Mouse (Mus musculus) kidney, embryonic 16.5 days (tissue): ENCODE results near the gene Otof. TPM values are rescaled to one million over a fixed set of nuclear protein-coding genes. Genes with fewer than 3 reads are reported as not detected.
A peak's percentile ranks its signal among the peaks of the same experiment; 100 is the strongest.

Experiments used
- ATAC-seq: fragments of 200-750 bp; cut with Nextera tagmentation; 2 replicates; pipeline ENCODE4 v1.8.0; 2017; ENCODE audit warnings: moderate TSS enrichment; ENCODE audit not compliant: low FRiP score, low TSS enrichment
- H3K27ac ChIP-seq: fragments of 300-500 bp; sonication (generic); 2 replicates; pipeline ENCODE4 v1.5.1; 2014; ENCODE audit warnings: low read length
- H3K27me3 ChIP-seq: fragments of 300-500 bp; sonication (generic); 2 replicates; pipeline ENCODE4 v1.6.1; 2014; ENCODE audit warnings: low read length, control low read depth, mixed read lengths; ENCODE audit not compliant: insufficient read depth
- H3K36me3 ChIP-seq: fragments of 300-500 bp; sonication (generic); 2 replicates; pipeline ENCODE4 v1.6.1; 2014; ENCODE audit warnings: low read length, control low read depth, mixed read lengths; ENCODE audit not compliant: insufficient read depth
- H3K4me1 ChIP-seq: fragments of 300-500 bp; sonication (generic); 2 replicates; pipeline ENCODE4 v1.6.1; 2014; ENCODE audit warnings: low read length, control low read depth, mixed read lengths; ENCODE audit not compliant: insufficient read depth
- H3K4me2 ChIP-seq: fragments of 300-500 bp; sonication (generic); replicated peaks from 2 replicates; pipeline ENCODE4 v1.6.1; 2014; ENCODE audit warnings: low read depth, low read length
- H3K4me3 ChIP-seq: fragments of 300-500 bp; sonication (generic); 2 replicates; pipeline ENCODE4 v1.5.1; 2014; ENCODE audit warnings: mild to moderate bottlenecking, low read length
- H3K9ac ChIP-seq: fragments of 300-500 bp; sonication (generic); replicated peaks from 2 replicates; pipeline ENCODE4 v1.6.1; 2014; ENCODE audit warnings: low read length
- H3K9me3 ChIP-seq: fragments of 300-500 bp; sonication (generic); 2 replicates; pipeline ENCODE4 v1.6.1; 2016; ENCODE audit warnings: low read length, control low read depth
- WGBS: fragments of 180-500 bp; shearing (Covaris S2); extraction: QIAGEN DNeasy Blood & Tissue Kit; methylation state at CpG from one replicate; pipeline ENCODE4 v1.1.7; 2014; 5-methylcytosine and 5-hydroxymethylcytosine counted together
- polyA plus RNA-seq: library from polyadenylated mRNA; unstranded; fragments of >200 nt; fragmentation: Nextera tagmentation; extraction: Ambion mirVana; gene quantifications from 2 replicates; pipeline ENCODE4 v1.2.1, GENCODE M21; 2015

Otof gene
- polyA plus RNA-seq, 1 experiment from 2014 or later: 0.09 TPM

GRCm38 (mm10) chr5:30440308-30440906 is 21.3 kb downstream of the Otof start:
- no peak for ATAC-seq
- no peaks in the 10 kb centered on the region for H3K36me3 ChIP-seq
- H3K9ac ChIP-seq: no peak overlapping the region
- H3K27me3 ChIP-seq: no peaks in the 10 kb centered on the region
- H3K9me3 ChIP-seq: no peaks in the 10 kb centered on the region
- no peak overlapping the region for H3K4me2 ChIP-seq
- WGBS: 88% methylated on average over 8 of the region's 8 CpGs
- no peak overlapping the region for H3K27ac ChIP-seq
- no peak overlapping the region for H3K4me3 ChIP-seq
- no peaks in the 10 kb centered on the region for H3K4me1 ChIP-seq

- ATAC-seq: no peak
- H3K36me3 ChIP-seq: no peaks in the 10 kb centered on the region
- WGBS: 53% methylated on average over 2 of the region's 2 CpGs
Measured at GRCm38 (mm10) chr5:30438931-30439330, 22.8 kb downstream of the Otof start.

GRCm38 (mm10) chr5:30427406-30427805 is 34.3 kb downstream of the Otof start:
- Histone ChIP-seq H3K27ac (no peak overlapping the region), H3K4me2 (no peak overlapping the region), H3K9me3 (no peaks in the 10 kb centered on the region), H3K36me3 (no peaks in the 10 kb centered on the region), H3K9ac (no peak overlapping the region), H3K27me3 (no peaks in the 10 kb centered on the region), H3K4me3 (no peak overlapping the region), H3K4me1 (peaks cover 5% of the 10 kb centered on the region; the same call in 1 of the 2 replicates)
- 86% methylated on average over 6 of the region's 6 CpGs for WGBS
- ATAC-seq: no peak

More at GRCm38 (mm10) chr5:30438931-30439330, 22.8 kb downstream of the Otof start:
- Histone ChIP-seq H3K27me3 (no peaks in the 10 kb centered on the region), H3K4me1 (no peaks in the 10 kb centered on the region), H3K27ac (no peak overlapping the region), H3K9ac (no peak overlapping the region), H3K4me3 (no peak overlapping the region), H3K4me2 (no peak overlapping the region), H3K9me3 (no peaks in the 10 kb centered on the region)

- no peaks in the 10 kb centered on the region for H3K9me3 ChIP-seq
- no peak overlapping the region for H3K4me3 ChIP-seq
- no peak overlapping the region for H3K9ac ChIP-seq
- no peaks in the 10 kb centered on the region for H3K36me3 ChIP-seq
- 13% methylated on average over 8 of the region's 8 CpGs for WGBS
- no peak; the same call in 1 of the 2 replicates for ATAC-seq
- H3K4me2 ChIP-seq: no peak overlapping the region
- no peak overlapping the region for H3K27ac ChIP-seq
- H3K4me1 ChIP-seq: peaks cover 5% of the 10 kb centered on the region; the same call in 1 of the 2 replicates
- no peaks in the 10 kb centered on the region for H3K27me3 ChIP-seq
Measured at GRCm38 (mm10) chr5:30423572-30424244, 38.0 kb downstream of the Otof start.

- Histone ChIP-seq H3K27me3 (no peaks in the 10 kb centered on the region), H3K36me3 (no peaks in the 10 kb centered on the region), H3K9me3 (no peaks in the 10 kb centered on the region), H3K4me1 (peaks cover 5% of the 10 kb centered on the region; the same call in 1 of the 2 replicates), H3K4me2 (no peak overlapping the region), H3K9ac (no peak overlapping the region), H3K27ac (no peak overlapping the region), H3K4me3 (no peak overlapping the region)
- ATAC-seq: no peak
- WGBS: 80% methylated on average over 4 of the region's 4 CpGs
Measured at GRCm38 (mm10) chr5:30423121-30423520, 38.6 kb downstream of the Otof start.

- ATAC-seq: no peak
- H3K4me1 ChIP-seq: no peaks in the 10 kb centered on the region
- 72% methylated on average over 5 of the region's 5 CpGs for WGBS
- H3K4me3 ChIP-seq: no peak overlapping the region
- no peak overlapping the region for H3K27ac ChIP-seq
- no peaks in the 10 kb centered on the region for H3K36me3 ChIP-seq
- no peaks in the 10 kb centered on the region for H3K27me3 ChIP-seq
- H3K4me2 ChIP-seq: no peak overlapping the region
- no peaks in the 10 kb centered on the region for H3K9me3 ChIP-seq
- H3K9ac ChIP-seq: no peak overlapping the region
Measured at GRCm38 (mm10) chr5:30416665-30417064, 45.1 kb downstream of the Otof start.

- no peak for ATAC-seq
- Histone ChIP-seq H3K4me2 (no peak overlapping the region), H3K4me1 (no peaks in the 10 kb centered on the region), H3K27ac (no peak overlapping the region), H3K36me3 (no peaks in the 10 kb centered on the region), H3K27me3 (no peaks in the 10 kb centered on the region), H3K4me3 (no peak overlapping the region), H3K9me3 (no peaks in the 10 kb centered on the region), H3K9ac (no peak overlapping the region)
- whole genome bisulfite sequencing: 68% methylated on average over 4 of the region's 4 CpGs
Measured at GRCm38 (mm10) chr5:30415876-30416275, 45.9 kb downstream of the Otof start.

- no peak for ATAC-seq
- H3K4me2 ChIP-seq: no peak overlapping the region
- H3K27me3 ChIP-seq: no peaks in the 10 kb centered on the region
- no peaks in the 10 kb centered on the region for H3K9me3 ChIP-seq
- H3K27ac ChIP-seq: no peak overlapping the region
- H3K4me1 ChIP-seq: no peaks in the 10 kb centered on the region
- no peak overlapping the region for H3K4me3 ChIP-seq
- H3K9ac ChIP-seq: no peak overlapping the region
- H3K36me3 ChIP-seq: no peaks in the 10 kb centered on the region
- WGBS: 55% methylated on average over 2 of the region's 2 CpGs
Measured at GRCm38 (mm10) chr5:30415381-30415780, 46.4 kb downstream of the Otof start.

GRCm38 (mm10) chr5:30411524-30411923 is 50.2 kb downstream of the Otof start:
- no peak overlapping the region for H3K27ac ChIP-seq
- H3K4me1 ChIP-seq: no peaks in the 10 kb centered on the region
- H3K4me2 ChIP-seq: no peak overlapping the region
- H3K9me3 ChIP-seq: no peaks in the 10 kb centered on the region
- H3K9ac ChIP-seq: no peak overlapping the region
- H3K27me3 ChIP-seq: no peaks in the 10 kb centered on the region
- H3K4me3 ChIP-seq: no peak overlapping the region
- WGBS: 68% methylated on average over 10 of the region's 10 CpGs
- no peak for ATAC-seq
- H3K36me3 ChIP-seq: no peaks in the 10 kb centered on the region

- 0 out of 2 replicates have a peak overlapping the region, but pooled peaks have one; percentile 13 for H3K4me2 ChIP-seq
- H3K4me1 ChIP-seq: no peaks in the 10 kb centered on the region
- WGBS: 28% methylated on average over 9 of the region's 9 CpGs
- H3K9ac ChIP-seq: no peak overlapping the region
- H3K4me3 ChIP-seq: no peak overlapping the region
- no peaks in the 10 kb centered on the region for H3K9me3 ChIP-seq
- no peak overlapping the region for H3K27ac ChIP-seq
- H3K36me3 ChIP-seq: no peaks in the 10 kb centered on the region
- ATAC-seq: no peak
- no peaks in the 10 kb centered on the region for H3K27me3 ChIP-seq
Measured at GRCm38 (mm10) chr5:30406876-30407275, 54.9 kb downstream of the Otof start.
